19 mouse cellular contexts compared by ENCODE assay signal in the genomic region with DNA sequence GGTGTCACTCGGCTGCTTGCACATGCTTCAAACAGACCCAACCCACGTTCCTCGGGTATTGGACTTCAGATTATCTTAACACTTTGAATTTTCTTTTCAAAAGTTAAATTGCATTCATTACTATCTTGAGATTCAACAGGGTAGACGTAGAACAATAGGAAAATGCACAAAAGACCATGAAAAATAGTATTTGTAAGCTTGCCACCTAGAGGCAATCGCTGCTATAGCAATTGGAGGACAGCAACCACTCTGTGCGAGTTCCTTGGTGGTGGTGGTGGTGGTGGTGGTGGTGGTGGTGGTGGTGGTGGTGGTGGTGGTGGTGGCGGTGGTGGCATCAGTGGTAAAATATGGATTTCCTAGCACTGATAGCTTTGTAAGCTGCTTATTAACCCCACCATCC. TPM values are rescaled to one million over a fixed set of nuclear protein-coding genes. Genes with fewer than 3 reads are reported as not detected.
A peak's percentile ranks its signal among the peaks of the same experiment; 100 is the strongest.
DNase-seq lines count a peak whose midpoint lies in the region; ATAC-seq and TF ChIP-seq lines count a peak whose summit lies in the region.
"Had no signal": no experiment of that assay in that cellular context is flagged by ENCODE, and none has a peak within 500 bp of the region (broad histone marks: within the 10 kb centered on the region; RNA-seq: fewer than 3 reads in every experiment).

No protein-coding gene starts in this region.

- no peak overlapping the region for H3K9ac ChIP-seq in intestine, postnatal 0 days (ENCODE audit: low read depth, low read length)
- no peak overlapping the region for H3K9ac ChIP-seq in intestine, embryonic 16.5 days (ENCODE audit: low read depth, low read length)
- H3K9ac ChIP-seq in lung, postnatal 0 days (replicated peaks; ENCODE audit: low read depth), result no peak overlapping the region
- H3K9ac ChIP-seq in limb, embryonic 15.5 days, result no peak overlapping the region
- H3K9ac ChIP-seq: heart, embryonic 13.5 days; intestine, embryonic 15.5 days had no signal

- H3K27ac ChIP-seq in intestine, postnatal 0 days (ENCODE audit: low read depth, low read length), result no peak overlapping the region
- no peak overlapping the region for H3K27ac ChIP-seq in intestine, embryonic 16.5 days (ENCODE audit: low read length)
- no peak overlapping the region for H3K27ac ChIP-seq in lung, postnatal 0 days (ENCODE audit: low read length)
- no peak overlapping the region for H3K27ac ChIP-seq in limb, embryonic 15.5 days
- H3K27ac ChIP-seq: heart, embryonic 13.5 days; intestine, embryonic 15.5 days had no signal

- H3K4me2 ChIP-seq in intestine, postnatal 0 days (replicated peaks; ENCODE audit: low read depth), result no peak overlapping the region
- H3K4me2 ChIP-seq in intestine, embryonic 16.5 days (ENCODE audit: low read depth, low read length), result no peak overlapping the region
- H3K4me2 ChIP-seq in lung, postnatal 0 days (replicated peaks; ENCODE audit: low read depth, low read length), result no peak overlapping the region
- H3K4me2 ChIP-seq in limb, embryonic 15.5 days, result peak overlapping the region; percentile 2; the same call in 1 of the 2 replicates
- H3K4me2 ChIP-seq: heart, embryonic 13.5 days; intestine, embryonic 15.5 days had no signal

- no peaks in the 10 kb centered on the region for H3K27me3 ChIP-seq in intestine, postnatal 0 days (replicated peaks; ENCODE audit: control insufficient read depth, insufficient read depth, low read length)
- no peaks in the 10 kb centered on the region for H3K27me3 ChIP-seq in intestine, embryonic 16.5 days (replicated peaks; ENCODE audit: control insufficient read depth, insufficient read depth, low read length)
- H3K27me3 ChIP-seq in lung, postnatal 0 days (replicated peaks; ENCODE audit: insufficient read depth, low read length), result no peaks in the 10 kb centered on the region
- 0 out of 2 replicates have a peak, but pooled peaks cover 7% of the 10 kb centered on the region for H3K27me3 ChIP-seq in limb, embryonic 15.5 days
- H3K27me3 ChIP-seq: intestine, embryonic 15.5 days had no signal

- no peak for ATAC-seq in intestine, postnatal 0 days
- no peak for ATAC-seq in intestine, embryonic 16.5 days
- ATAC-seq in lung, postnatal 0 days, result no peak
- no peak for ATAC-seq in limb, embryonic 15.5 days (ENCODE audit: insufficient number of reproducible peaks, low FRiP score, low TSS enrichment, low read depth)
- ATAC-seq: intestine, embryonic 15.5 days had no signal

- 62% methylated on average over 7 of the region's 7 CpGs for WGBS in intestine, postnatal 0 days
- 53% methylated on average over 7 of the region's 7 CpGs for WGBS in intestine, embryonic 16.5 days
- 47% methylated on average over 7 of the region's 7 CpGs for WGBS in lung, postnatal 0 days
- WGBS in limb, embryonic 15.5 days, result 61% methylated on average over 7 of the region's 7 CpGs

- no peaks in the 10 kb centered on the region for H3K4me1 ChIP-seq in intestine, postnatal 0 days (replicated peaks; ENCODE audit: control insufficient read depth, insufficient read depth, low read length)
- H3K4me1 ChIP-seq in intestine, embryonic 16.5 days (ENCODE audit: control insufficient read depth, insufficient read depth, low read length), result no peaks in the 10 kb centered on the region
- no peaks in the 10 kb centered on the region for H3K4me1 ChIP-seq in lung, postnatal 0 days (ENCODE audit: insufficient read depth, low read depth, low read length)
- peaks cover 8% of the 10 kb centered on the region for H3K4me1 ChIP-seq in limb, embryonic 15.5 days
- H3K4me1 ChIP-seq: intestine, embryonic 15.5 days had no signal

- no peaks in the 10 kb centered on the region for H3K36me3 ChIP-seq in intestine, postnatal 0 days (ENCODE audit: control insufficient read depth, insufficient read depth)
- no peaks in the 10 kb centered on the region for H3K36me3 ChIP-seq in intestine, embryonic 16.5 days (ENCODE audit: control insufficient read depth, insufficient read depth, low read length)
- no peaks in the 10 kb centered on the region for H3K36me3 ChIP-seq in lung, postnatal 0 days (ENCODE audit: insufficient read depth, low read length)
- no peaks in the 10 kb centered on the region for H3K36me3 ChIP-seq in limb, embryonic 15.5 days
- H3K36me3 ChIP-seq: heart, embryonic 13.5 days; intestine, embryonic 15.5 days had no signal

- peak; percentile 24 for DNase-seq in embryo, embryonic 10 days (ENCODE audit: low spot score)
- DNase-seq in embryo, embryonic 9.5 days (ENCODE audit: extremely low spot score), result no peak
- no peak for DNase-seq in lung, postnatal 0 days (ENCODE audit: low spot score)
- DNase-seq in lung, postnatal 14 days, result no peak
- DNase-seq in left cerebral cortex, adult 18-20 months (ENCODE audit: low spot score in 2 of 2), result no peak
- DNase-seq: cerebellum, adult 11-12 months; gastrocnemius, postnatal 25 days; kidney, postnatal 10 days; lung, adult 18-20 months; right cerebral cortex, adult 18-20 months; spleen, adult 18-20 months; thymus, postnatal 14 days had no signal

- H3K4me3 ChIP-seq in intestine, postnatal 0 days (ENCODE audit: low read depth, low read length), result no peak overlapping the region
- H3K4me3 ChIP-seq in intestine, embryonic 16.5 days (ENCODE audit: low read length), result no peak overlapping the region
- no peak overlapping the region for H3K4me3 ChIP-seq in lung, postnatal 0 days (ENCODE audit: low read depth, low read length)
- H3K4me3 ChIP-seq in limb, embryonic 15.5 days, result peak overlapping the region; percentile 19
- H3K4me3 ChIP-seq: heart, embryonic 13.5 days; intestine, embryonic 15.5 days had no signal

- H3K9me3 ChIP-seq in intestine, postnatal 0 days (ENCODE audit: control insufficient read depth), result no peaks in the 10 kb centered on the region
- H3K9me3 ChIP-seq in intestine, embryonic 16.5 days (ENCODE audit: control insufficient read depth, low read length), result no peaks in the 10 kb centered on the region
- no peaks in the 10 kb centered on the region for H3K9me3 ChIP-seq in lung, postnatal 0 days (ENCODE audit: low read length)
- H3K9me3 ChIP-seq in limb, embryonic 15.5 days, result no peaks in the 10 kb centered on the region
- H3K9me3 ChIP-seq: heart, embryonic 13.5 days; intestine, embryonic 15.5 days had no signal

- peak; percentile 34; the same call in 1 of the 2 replicates for TF ChIP-seq CTCF in intestine, postnatal 0 days (IDR thresholded peaks at IDR 0.05; ENCODE audit: low read depth)
- peak; percentile 37 for TF ChIP-seq CTCF in lung, postnatal 0 days (IDR thresholded peaks at IDR 0.05)

- TF ChIP-seq EP300 in lung, postnatal 0 days (IDR thresholded peaks at IDR 0.05), result no peak

RNA-seq across cellular contexts. Expression of a gene that starts 0.9 kb away (rescaled TPM):
- 0.42 TPM in 1 of 2 replicates, not detected in the other for polyA plus RNA-seq in intestine, postnatal 0 days (2015; fragmentation: Nextera tagmentation; extraction: Ambion mirVana)
- polyA plus RNA-seq in intestine, embryonic 16.5 days (2015; fragmentation: Nextera tagmentation; extraction: Ambion mirVana), result 0.59 and 0.60 TPM in 2 replicates
- 5.7 and 5.8 TPM in 2 replicates for polyA plus RNA-seq in lung, postnatal 0 days (2015; fragmentation: Nextera tagmentation; extraction: Ambion mirVana)
- polyA plus RNA-seq in limb, embryonic 15.5 days (2015; fragmentation: Nextera tagmentation; extraction: Ambion mirVana), result 78.7 and 87.1 TPM in 2 replicates
- total RNA-seq in left cerebral cortex, adult 18-20 months (2021), result 1 to 10 TPM in 1 of 2 experiments, under 1 TPM in 1; 0.77 to 2.7 TPM
- total RNA-seq: CH12.LX; common myeloid progenitor, adult 5-6 weeks had no signal

RNA-seq across cellular contexts. Expression of a gene that starts 19.2 kb away (rescaled TPM):
- 0.50 and 0.68 TPM in 2 replicates for polyA plus RNA-seq in intestine, postnatal 0 days (2015; fragmentation: Nextera tagmentation; extraction: Ambion mirVana)
- 0.24 and 0.37 TPM in 2 replicates for polyA plus RNA-seq in intestine, embryonic 16.5 days (2015; fragmentation: Nextera tagmentation; extraction: Ambion mirVana)
- polyA plus RNA-seq in lung, postnatal 0 days (2015; fragmentation: Nextera tagmentation; extraction: Ambion mirVana), result 0.05 TPM in 1 of 2 replicates, not detected in the other
- polyA plus RNA-seq in limb, embryonic 15.5 days (2015; fragmentation: Nextera tagmentation; extraction: Ambion mirVana), result 3.8 and 4.5 TPM in 2 replicates
- total RNA-seq in left cerebral cortex, adult 18-20 months (2021), result 1 to 10 TPM; 2.1 to 2.4 TPM
- total RNA-seq: CH12.LX; common myeloid progenitor, adult 5-6 weeks had no signal

Comparison
In these comparisons a context has a peak if more than half of its experiments do, and no peak if none do; other contexts are left out.
1. RNA of a gene that starts 0.9 kb away (polyA plus RNA-seq): 78.7 to 87.1 TPM in limb, embryonic 15.5 days; 5.7 to 5.8 TPM in lung, postnatal 0 days, 0.59 to 0.60 TPM in intestine, embryonic 16.5 days and 0.42 TPM in intestine, postnatal 0 days; every median in the first group is over 10 times any median in the second.